Mouse (Mus musculus): Measurements from ENCODE around the gene Spint2. TPM values are rescaled to one million over a fixed set of nuclear protein-coding genes. Genes with fewer than 3 reads are reported as not detected.

Spint2 gene
- 427 and 890 TPM in 2 replicates for polyA plus RNA-seq (2012; rRNA removed)

DNA sequence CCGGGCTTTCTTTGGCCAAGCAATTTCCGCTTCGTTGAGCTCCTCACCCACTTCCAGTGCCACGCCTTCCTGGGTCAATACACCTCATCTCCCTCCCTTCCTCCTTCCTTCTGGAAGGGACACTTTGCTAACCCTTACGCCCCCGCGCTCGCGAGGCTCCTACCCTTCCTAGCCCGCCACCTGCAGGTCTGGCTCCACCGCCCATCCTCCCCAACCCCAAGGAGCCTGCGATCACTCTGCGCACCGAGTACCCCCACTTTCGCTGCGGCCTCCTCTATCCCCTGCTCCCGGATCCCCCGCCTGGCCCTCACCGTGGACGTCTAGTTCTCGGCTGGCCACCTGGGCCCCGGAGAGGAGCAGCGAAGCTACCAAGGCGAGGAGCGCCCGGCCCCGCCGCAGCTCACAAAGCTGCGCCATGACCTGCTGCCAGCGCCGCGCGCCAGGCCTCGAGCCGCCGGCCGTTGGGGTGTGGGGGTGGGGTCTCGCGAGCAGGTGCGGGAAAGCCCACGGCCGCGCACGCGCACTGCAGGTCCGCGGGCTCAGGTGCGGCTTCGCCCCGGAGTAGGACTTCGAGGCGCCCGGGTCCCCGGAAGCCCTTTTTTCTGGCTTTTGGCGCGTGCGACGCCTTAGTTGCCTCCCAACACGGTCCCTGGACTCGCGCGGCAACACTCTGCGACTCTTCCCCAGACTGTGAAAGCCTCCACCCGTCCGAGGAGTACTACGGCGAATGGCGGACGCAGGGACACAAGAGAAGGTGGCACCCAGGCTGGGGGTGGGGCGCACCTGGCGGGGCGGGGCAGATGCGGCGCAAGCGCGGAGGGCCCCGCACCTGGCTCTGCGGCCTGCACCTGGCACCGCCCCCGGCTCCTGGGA is at the start of gene Spint2:
Gene Spint2, minus strand, starts transcription at position 712 of the 873 bp plus-strand sequence.

DNA sequence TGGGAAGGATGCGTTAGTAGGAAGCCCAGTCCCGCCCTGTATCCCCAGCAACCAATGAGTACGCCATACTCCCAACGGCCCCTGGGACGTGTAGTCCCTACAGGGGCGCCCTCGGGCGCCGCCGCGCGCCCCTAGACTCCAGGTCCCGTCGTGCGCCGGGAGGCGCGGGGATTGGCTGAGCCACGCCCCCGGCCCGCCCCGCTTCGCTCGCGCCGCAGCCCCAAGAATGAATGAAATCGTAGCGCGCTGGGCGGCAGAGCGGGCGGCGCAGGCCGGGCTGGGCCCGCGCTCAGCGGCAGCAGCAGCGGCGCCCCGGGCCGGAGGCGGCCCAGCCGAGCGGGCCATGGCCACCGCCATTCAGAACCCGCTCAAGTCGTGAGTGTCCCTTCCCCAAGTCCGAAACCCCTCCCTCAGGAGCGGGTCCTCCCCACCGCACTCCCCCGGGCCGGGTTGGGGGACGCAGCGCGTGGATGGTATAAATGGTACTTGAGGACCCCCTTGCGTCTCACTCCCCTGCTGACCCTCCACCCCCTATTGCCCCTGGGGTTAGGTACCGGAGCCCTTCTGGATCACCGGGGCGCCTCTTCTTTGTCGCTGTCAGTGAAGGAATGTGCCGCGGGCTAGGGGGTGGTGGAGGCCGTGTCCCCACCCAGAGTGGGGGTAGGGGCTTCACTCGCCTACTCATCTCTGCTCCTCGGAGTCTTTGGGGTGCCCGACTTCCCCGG is 22.2 kb upstream of the Spint2 start, which contains the start of gene Dpf1:
Gene Dpf1, plus strand, starts transcription at position 214 of the 725 bp plus-strand sequence.

DNA sequence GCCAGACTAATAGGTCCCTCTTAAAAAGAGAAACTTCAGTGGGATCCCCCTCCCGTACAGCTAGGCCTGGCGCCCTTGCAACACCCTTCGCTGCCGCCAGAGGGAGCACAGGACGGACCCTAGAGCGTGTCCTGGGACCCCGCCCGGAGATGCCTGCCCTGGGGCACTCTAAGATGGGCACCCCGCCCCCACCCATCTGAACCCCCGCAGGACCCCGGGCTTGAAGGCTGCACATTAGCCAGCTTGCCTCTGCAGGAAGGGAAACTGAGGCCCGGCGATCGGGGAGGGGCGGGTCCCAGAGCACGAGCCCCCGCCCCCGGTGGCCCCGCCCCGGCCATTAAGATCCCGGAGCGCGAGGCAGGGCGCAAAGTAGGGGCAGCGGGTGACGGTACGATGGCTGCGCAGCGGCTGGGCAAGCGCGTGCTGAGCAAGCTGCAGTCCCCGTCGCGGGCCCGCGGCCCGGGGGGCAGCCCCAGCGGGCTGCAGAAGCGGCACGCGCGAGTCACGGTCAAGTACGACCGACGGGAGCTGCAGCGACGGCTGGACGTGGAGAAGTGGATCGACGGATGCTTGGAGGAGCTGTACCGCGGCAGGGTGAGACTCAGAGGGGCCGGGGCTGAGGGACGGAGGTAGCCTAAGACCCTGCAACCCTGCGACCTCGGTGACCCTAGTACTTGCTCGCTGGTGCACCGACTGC is 7.4 kb upstream of the Spint2 start, which contains the start of gene Ppp1r14a:
Gene Ppp1r14a, plus strand, starts transcription at position 367 of the 697 bp plus-strand sequence.

DNA sequence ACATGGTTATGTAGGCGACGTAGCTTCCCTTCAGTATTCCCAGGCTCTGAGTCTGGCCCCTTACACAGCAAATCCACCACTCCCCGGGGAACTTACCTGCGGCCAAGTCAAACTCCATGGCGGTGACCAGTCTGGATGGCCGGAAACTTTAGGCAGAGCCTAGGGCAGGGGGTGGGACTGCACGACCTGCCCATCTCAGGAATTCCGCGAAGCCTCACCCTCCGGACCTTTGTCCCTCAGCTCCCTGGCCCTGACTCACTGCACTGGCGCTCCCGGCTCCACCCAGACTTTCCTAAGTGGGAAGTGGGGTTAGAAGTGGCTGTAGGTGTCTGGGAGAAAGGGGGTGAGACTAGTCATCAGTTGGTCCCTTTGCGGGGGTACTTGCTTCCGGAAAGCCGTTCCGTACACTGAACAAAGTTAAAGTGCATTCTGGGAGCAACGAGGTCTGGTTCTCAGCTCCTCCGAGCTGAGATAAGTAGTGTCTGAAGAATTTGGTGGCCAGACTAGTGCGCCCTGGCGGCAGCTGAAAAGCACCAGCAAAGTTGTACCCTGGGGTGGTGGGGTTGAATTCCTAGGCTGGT is 33.4 kb downstream of the Spint2 start, which contains the start of gene 2200002D01Rik:
Gene 2200002D01Rik, minus strand, starts transcription at position 206 of the 581 bp plus-strand sequence.

DNA sequence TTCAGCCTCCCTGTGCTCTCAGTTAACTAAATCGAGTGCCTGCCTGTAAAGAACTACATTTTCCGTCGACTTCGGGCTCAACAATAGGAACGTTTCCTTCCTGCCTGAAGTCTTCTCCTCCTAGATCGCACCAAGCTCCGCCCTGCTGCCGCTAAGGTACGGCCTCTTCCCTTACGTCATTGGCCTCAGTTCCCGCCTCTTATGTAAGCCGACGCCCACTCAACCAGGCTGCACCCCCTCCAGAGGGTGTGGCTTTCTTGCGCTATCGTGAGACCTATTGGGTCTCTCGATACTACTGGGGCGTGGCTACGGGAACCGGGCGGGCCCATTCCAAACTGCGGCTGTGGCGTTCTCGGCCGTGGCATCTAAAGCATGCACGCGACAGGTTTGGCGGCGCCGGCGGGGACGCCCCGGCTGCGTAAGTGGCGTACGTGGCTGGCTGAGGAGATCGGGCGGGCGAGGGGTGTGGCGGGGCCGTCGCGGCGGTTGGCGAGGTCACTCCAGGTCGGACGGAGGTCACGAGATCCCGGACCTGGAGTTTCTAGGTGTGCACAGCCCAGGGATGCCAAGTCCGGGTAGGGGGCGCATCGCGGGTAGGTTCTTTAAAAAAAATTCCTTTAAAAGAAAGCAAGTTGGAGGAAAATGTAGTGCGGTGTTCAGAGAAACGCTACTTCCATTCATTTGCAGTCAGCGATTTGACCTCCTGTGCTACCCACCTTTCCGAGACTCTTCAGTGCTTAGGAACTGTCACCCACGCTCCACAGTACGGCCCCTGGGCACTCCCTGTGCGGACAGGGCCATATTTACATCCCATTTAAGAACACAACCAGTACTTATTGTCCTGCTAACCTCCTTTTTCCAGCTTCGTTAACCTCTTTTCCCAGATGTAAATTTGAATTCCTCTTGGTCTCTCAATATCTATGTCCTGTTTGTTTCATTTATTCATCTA is 43.4 kb downstream of the Spint2 start, which contains the start of gene Yif1b:
Gene Yif1b, plus strand, starts transcription at position 311 of the 949 bp plus-strand sequence.

DNA sequence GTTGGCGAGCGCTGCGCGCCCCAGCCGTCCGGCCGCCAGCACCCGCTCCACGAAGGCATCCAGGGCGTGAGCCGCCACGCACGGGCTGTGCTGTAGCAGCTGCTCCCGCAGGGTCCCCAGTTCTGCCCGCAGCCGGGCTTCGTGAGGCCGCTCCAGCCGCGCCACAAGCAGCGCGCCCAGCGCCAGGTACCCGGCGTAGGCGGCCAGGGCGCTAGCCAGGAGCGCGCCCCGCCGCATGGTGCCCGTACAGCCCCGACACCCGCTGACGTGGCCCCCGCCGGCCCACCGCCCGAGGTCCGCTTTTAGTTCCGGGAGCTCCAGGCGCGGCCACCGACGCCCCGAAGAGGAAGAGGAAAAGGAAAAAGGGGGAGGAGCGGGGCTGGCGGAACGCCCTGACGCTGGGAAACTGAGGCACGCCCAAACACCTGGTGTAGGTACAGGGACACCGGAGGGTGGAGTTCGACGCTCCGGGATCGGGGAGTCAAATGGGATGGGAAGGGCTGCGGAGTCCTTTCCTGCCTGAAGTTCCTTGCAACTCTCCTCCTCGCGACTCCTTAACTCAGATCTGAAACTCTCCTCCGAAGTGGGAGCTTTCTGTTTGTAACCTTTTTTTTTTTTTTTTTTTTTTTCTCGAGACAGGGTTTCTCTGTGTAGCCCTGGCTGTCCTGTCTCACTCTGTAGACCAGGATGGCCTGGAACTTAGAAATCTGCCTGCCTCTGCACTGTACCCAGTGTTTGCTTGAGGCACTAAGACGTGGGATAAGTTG is 49.3 kb downstream of the Spint2 start, which contains the start of gene Kcnk6:
Gene Kcnk6, minus strand, starts transcription at position 269 of the 767 bp plus-strand sequence.

DNA sequence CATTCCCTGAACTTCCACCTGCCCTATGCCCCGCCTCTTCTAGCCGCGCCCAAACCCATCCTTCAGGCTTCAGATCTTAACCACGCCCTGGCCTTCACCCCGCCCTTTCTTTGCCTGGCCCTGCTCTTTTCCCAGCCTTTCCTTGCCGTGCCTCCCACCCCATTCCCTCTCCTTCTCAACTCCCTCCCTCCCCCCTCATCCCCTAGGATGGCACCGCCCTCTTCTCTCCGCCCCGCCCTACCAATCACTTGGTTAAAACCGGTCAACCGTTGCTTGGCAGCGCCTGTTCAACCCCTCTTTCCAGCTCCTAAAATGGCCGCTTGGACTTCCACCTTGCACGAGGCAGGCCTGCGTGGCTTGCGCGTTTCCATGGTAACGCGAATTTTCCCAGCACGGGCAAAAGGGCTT is 68.0 kb downstream of the Spint2 start, which contains the start of gene Catsperg1:
Gene Catsperg1, minus strand, starts transcription at position 361 of the 408 bp plus-strand sequence.

Other genes starting within 250 kb of the Spint2 start
- gene Ryr1, start 156.7 kb downstream of the Spint2 start, polyA plus RNA-seq (2012; rRNA removed) = 2.1 and 2.3 TPM in 2 replicates
- 1.7 and 2.1 TPM in 2 replicates for gene Rasgrp4, start 147.1 kb downstream of the Spint2 start, polyA plus RNA-seq (2012; rRNA removed)
- 23.6 and 35.1 TPM in 2 replicates for gene Fam98c, start 125.7 kb downstream of the Spint2 start, polyA plus RNA-seq (2012; rRNA removed)
- 0.84 and 1.0 TPM in 2 replicates for gene Ggn, start 111.7 kb downstream of the Spint2 start, polyA plus RNA-seq (2012; rRNA removed)
- gene Spred3, start 111.5 kb downstream of the Spint2 start, polyA plus RNA-seq (2012; rRNA removed) = 1.9 and 2.1 TPM in 2 replicates
- 58.0 and 58.4 TPM in 2 replicates for gene Psmd8, start 101.2 kb downstream of the Spint2 start, polyA plus RNA-seq (2012; rRNA removed)
- 0.23 and 0.53 TPM in 2 replicates for gene Catsperg1, start 67.9 kb downstream of the Spint2 start, polyA plus RNA-seq (2012; rRNA removed)
- 42.1 and 45.1 TPM in 2 replicates for gene Kcnk6, start 49.4 kb downstream of the Spint2 start, polyA plus RNA-seq (2012; rRNA removed)
- gene Yif1b, start 43.6 kb downstream of the Spint2 start, polyA plus RNA-seq (2012; rRNA removed) = 69.2 and 106 TPM in 2 replicates
- 51.1 and 60.9 TPM in 2 replicates for gene 2200002D01Rik, start 33.4 kb downstream of the Spint2 start, polyA plus RNA-seq (2012; rRNA removed)
- 18.9 and 33.1 TPM in 2 replicates for gene Ppp1r14a, start 7.4 kb upstream of the Spint2 start, polyA plus RNA-seq (2012; rRNA removed)
- 0.30 and 0.56 TPM in 2 replicates for gene Dpf1, start 22.0 kb upstream of the Spint2 start, polyA plus RNA-seq (2012; rRNA removed)
- gene Sipa1l3, start 236.7 kb upstream of the Spint2 start, polyA plus RNA-seq (2012; rRNA removed) = 58.2 and 61.3 TPM in 2 replicates

Measured in stomach, adult 2 months (tissue).